Mouse (Mus musculus) left cerebral cortex, adult 2 months (tissue): ENCODE data around the gene Suds3. TPM values are rescaled to one million over a fixed set of nuclear protein-coding genes. Genes with fewer than 3 reads are reported as not detected.

Experiments used
- DNase-seq, 2 experiments: peaks; one replicate each; pipeline ENCODE4 v3.0.0; 2021 to 2022; ENCODE audit warnings: low spot score in 2 of 2, mixed read lengths in 1 of 2; ENCODE audit errors: extremely low spot score in 1 of 2
- H3K27ac ChIP-seq: fragments of 200-600 bp; 2 replicates; pipeline ENCODE4 v1.8.1; 2022
- H3K4me3 ChIP-seq: fragments of 200-600 bp; 2 replicates; pipeline ENCODE4 v1.8.1; 2022
- CTCF ChIP-seq: fragments of 200-600 bp; IDR thresholded peaks from 2 replicates; pipeline ENCODE4 v1.8.1; 2022; ENCODE audit warnings: antibody characterized with exemption, mild to moderate bottlenecking, moderate library complexity
- intact Hi-C: fragments of 180-260 bp; cut with DNase I; formaldehyde crosslinking; loops from one replicate; pipeline ENCODE4 v1.15.1; 2025
- total RNA-seq, 2 experiments: library from RNA; stranded (reverse); gene quantifications; 2 replicates each; pipeline ENCODE4 v1.2.3; 2021

The Suds3 gene
- total RNA-seq, 2 experiments from 2014 or later: 117 to 141 TPM

DNA sequence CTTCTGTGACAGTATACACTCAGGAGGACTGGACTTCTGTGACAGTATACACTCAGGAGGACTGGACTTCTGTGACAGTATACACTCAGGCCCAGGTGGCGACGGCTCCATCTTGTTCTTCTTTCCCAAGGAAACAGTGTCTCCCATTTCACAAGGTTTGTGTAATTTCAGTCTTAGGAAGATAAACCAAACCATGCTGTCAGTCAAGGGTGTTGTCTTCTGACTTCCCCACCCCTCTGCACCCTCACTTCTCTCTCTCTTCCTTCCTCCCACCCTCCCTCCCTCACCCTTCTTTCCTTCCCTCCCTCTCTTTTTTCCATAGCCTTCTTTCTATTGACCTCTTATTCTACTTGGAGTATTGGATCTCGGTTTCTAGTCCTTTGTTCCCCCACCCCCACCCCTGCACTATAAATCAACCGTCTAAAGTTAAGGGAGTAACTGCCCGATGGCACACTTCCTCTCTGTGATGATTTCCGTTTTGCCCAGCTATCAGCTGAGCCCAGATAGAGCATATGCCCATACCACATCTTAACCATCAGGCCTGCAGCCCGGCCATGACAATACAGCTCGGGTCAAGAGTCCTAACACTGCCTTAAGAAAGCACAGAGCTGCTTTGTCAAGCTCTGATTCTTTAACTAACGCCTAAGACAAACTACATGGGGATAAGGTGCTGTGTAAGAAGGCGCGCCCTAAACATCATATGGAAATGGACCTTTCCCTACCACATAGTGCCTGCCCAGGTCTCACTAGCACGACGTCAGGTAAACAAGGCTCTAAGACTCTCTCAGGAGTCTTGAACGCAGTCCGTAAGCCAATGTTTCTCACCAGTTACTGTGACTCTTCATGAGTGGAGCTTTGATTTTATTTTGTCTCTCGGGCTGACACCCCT lies 33.4 kb upstream of the Suds3 start:
- no peak overlapping the region for H3K4me3 ChIP-seq
- intact Hi-C loops: no loop called here
- TF ChIP-seq CTCF: no peak
- DNase-seq: no peak
- no peak overlapping the region for H3K27ac ChIP-seq

DNA sequence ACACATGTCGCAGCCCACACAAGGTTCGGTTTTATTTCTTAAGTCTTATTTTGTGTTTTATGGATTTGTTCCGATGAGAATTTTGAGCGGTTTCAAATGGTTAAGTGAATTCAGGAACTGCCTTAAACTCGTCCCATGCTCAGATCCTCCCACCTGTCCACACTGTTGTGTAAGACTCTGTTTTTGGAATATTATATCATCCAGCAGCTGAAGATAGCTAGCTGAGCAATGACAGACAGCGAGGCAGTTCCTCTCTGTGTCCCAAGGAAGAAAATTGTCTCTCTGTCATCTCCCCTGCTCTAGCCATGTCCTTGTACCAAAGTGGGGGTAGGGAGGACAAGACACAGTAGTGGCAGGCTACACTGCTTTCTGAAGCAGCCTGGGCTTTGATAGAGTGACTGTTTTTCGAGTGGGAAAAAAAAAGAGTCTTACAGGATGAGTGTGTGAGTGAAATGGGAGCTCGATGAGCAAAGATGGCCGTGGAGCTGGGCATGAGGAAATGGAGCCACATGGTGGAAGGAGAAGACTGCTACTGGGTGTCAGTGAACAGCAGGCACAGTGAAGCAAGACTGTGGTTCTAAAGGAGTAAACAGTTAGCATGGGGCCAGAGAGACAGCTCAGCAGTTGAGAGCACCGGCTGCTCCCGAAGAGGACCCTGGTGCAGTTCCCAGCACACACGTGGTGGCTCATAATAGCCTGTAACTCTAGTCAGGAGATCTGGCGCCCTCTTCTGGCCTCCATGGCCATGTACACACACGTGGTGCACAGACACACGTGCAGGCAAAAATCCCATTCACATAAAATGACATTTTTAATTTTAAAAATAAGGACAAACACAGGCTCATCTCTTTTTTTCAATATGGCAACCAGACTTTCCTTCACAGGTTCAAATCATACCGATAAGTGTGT lies 31.5 kb upstream of the Suds3 start:
- no peak overlapping the region for H3K4me3 ChIP-seq
- TF ChIP-seq CTCF: peak; percentile 17
- peak; percentile 21 to 23 for DNase-seq
- H3K27ac ChIP-seq: peak overlapping the region; percentile 75
- intact Hi-C loops: no loop called here

DNA sequence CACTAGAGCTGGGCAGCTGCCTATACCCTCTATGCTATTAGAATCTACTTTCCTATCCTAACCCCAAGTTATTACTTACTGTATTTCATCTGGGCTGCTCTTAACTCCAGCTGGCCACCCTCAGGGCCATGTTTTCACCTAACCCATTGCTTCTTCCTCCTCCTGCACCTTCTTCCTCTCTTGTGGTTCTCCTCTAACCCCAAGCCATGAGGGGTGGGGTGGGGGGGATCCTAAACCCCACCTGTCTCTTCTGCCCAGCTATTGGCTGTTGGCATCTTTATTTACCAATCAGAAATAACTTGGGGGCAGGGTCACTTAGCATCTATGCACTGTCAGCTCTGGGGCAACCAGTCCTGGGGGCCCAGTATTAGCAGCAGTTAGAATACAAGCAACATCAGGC lies 30.3 kb upstream of the Suds3 start:
- no peak overlapping the region for H3K4me3 ChIP-seq
- no peak for TF ChIP-seq CTCF
- no peak for DNase-seq
- H3K27ac ChIP-seq: peak overlapping the region; percentile 24; the same call in 1 of the 2 replicates
- intact Hi-C loops: no loop called here

DNA sequence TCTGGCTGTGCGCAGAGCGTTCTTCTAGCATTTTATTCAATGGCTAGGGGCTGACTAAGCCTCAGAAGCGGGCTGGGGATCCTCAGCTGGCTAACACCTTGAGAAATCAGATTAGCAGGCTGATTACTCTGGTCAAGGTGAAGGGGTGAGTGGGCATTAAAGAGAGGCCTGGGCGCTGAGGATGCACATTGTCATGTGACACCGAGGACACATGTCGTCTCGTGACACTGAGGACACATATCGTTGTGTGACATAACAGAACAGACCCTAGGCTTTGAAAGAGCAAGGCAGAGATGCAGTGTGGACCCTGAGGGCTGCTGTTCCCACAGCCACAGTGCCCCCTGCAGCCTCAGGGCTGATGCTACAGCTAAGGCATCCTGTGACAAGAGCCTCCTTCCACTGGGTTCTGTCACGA lies 27.8 kb upstream of the Suds3 start:
- Histone ChIP-seq H3K27ac (no peak overlapping the region), H3K4me3 (no peak overlapping the region)
- intact Hi-C loops: no loop called here
- TF ChIP-seq CTCF: peak; percentile 71
- no peak for DNase-seq

- H3K4me3 ChIP-seq: no peak overlapping the region
- TF ChIP-seq CTCF: no peak
- no peak for DNase-seq
- intact Hi-C loops: no loop called here
- H3K27ac ChIP-seq: no peak overlapping the region
Measured at GRCm38 (mm10) chr5:117140374-117140773, 24.5 kb upstream of the Suds3 start.

- no peak overlapping the region for H3K4me3 ChIP-seq
- intact Hi-C loops: loop anchor here (2.0 kb wide), 1 partner anchor 19 kb away; the partner anchor contains the start of gene Taok3
Measured at GRCm38 (mm10) chr5:117139822-117140221, 23.9 kb upstream of the Suds3 start.

GRCm38 (mm10) chr5:117138295-117138988 lies 22.5 kb upstream of the Suds3 start:
- intact Hi-C loops: loop anchor here (2.0 kb wide), 1 partner anchor 18 kb away; the partner anchor contains the start of gene Taok3
- Histone ChIP-seq H3K4me3 (no peak overlapping the region), H3K27ac (no peak overlapping the region)
- no peak for DNase-seq
- TF ChIP-seq CTCF: no peak

More at GRCm38 (mm10) chr5:117139822-117140221, 23.9 kb upstream of the Suds3 start:
- H3K27ac ChIP-seq: no peak overlapping the region
- no peak for DNase-seq
- peak; percentile 18 for TF ChIP-seq CTCF

DNA sequence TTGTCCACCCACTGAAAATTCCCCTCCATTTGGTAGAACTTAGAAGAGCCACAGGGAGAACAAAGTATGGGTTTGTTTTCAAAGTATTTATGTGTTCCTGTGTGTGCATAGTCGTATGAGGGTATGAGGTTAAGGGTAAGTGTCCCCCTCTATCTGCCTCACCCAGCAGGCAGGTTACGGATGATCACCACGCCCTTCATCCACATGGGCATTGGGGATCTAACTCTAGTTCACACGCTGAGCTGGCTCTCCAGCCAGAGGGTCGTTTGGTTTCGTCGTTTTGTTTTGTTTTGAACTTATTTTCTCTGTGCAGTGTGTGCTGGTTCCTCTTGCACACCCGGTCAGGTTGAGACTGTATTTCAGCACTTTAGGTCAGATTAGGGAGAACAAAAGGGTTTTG lies 21.7 kb upstream of the Suds3 start:
- no peak for TF ChIP-seq CTCF
- DNase-seq: no peak
- Histone ChIP-seq H3K27ac (no peak overlapping the region), H3K4me3 (no peak overlapping the region)
- intact Hi-C loops: no loop called here

DNA sequence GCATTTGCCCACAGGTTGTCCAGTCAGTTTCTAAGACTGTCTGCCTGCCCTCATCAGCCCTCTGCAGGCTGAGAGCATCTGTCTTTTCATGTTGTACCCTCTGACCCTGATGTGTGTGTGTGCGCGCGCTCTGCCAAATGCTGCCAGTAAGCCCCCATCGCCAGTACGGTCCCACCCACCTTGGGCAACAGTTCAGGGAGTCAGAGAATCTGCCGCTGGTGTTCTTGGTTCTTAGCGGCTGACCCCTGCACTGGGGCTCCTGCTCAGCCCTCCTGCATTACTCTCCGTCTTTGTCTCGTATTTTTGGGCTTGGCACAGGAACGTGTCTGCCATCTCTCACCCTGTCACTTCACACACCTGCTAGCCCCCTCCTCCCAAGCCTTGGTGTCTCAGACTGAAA lies 21.1 kb upstream of the Suds3 start:
- H3K27ac ChIP-seq: no peak overlapping the region
- no peak for DNase-seq
- intact Hi-C loops: no loop called here

GRCm38 (mm10) chr5:117136570-117136969 lies 20.7 kb upstream of the Suds3 start:
- Histone ChIP-seq H3K27ac (no peak overlapping the region), H3K4me3 (no peak overlapping the region)
- no peak for TF ChIP-seq CTCF
- intact Hi-C loops: no loop called here
- DNase-seq: no peak

More for the DNA sequence above, 21.1 kb upstream of the Suds3 start:
- H3K4me3 ChIP-seq: no peak overlapping the region
- TF ChIP-seq CTCF: no peak

DNA sequence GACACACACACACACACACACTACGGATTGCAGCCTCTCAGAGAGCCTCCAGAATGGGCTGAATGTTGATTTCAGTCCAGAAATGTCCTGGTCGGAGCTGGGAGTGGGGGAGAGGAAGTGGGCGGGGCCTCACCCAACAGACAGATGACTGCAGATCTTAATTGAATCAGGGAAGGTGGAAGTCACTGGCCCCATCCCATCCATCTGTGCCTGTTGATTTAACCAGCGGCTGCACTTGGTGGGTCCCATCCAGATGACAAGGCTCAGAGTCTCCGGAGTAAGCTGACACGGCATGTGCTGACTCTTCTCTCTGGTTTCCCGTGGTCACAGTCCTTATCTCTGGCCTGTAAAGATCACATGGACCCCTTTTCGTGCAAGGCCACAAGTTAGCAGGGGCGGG lies 20.0 kb upstream of the Suds3 start:
- no peak for DNase-seq
- Histone ChIP-seq H3K4me3 (no peak overlapping the region), H3K27ac (no peak overlapping the region)
- intact Hi-C loops: no loop called here
- TF ChIP-seq CTCF: no peak
